Mouse (Mus musculus) cortical plate, adult 2 months (tissue): ENCODE results near the gene Vkorc1. TPM values are rescaled to one million over a fixed set of nuclear protein-coding genes. Genes with fewer than 3 reads are reported as not detected.
"Not testable (repeated sequence)": the region's sequence is repeated elsewhere in the genome, so short reads cannot be mapped to it uniquely, and the experiment has no call there.

Experiments used
- H3K27ac ChIP-seq: fragments of 200-500 bp; 2 replicates; pipeline ENCODE4 v1.5.1; 2012; ENCODE audit warnings: low read length, control low read depth, inconsistent platforms; ENCODE audit not compliant: insufficient read depth
- H3K4me1 ChIP-seq: fragments of 200-500 bp; 2 replicates; pipeline ENCODE4 v1.6.1; 2011; ENCODE audit warnings: low read length; ENCODE audit not compliant: control insufficient read depth, insufficient read depth
- H3K4me3 ChIP-seq: fragments of 200-500 bp; 2 replicates; pipeline ENCODE4 v1.5.1; 2011; ENCODE audit warnings: mild to moderate bottlenecking, low read length, control low read depth; ENCODE audit not compliant: insufficient read depth
- CTCF ChIP-seq: fragments of 200-500 bp; IDR thresholded peaks from 2 replicates; pipeline ENCODE4 v1.5.1; 2011; ENCODE audit warnings: mild to moderate bottlenecking, control low read depth, low read length; ENCODE audit not compliant: insufficient read depth; ENCODE audit errors: extremely low read depth
- POLR2A ChIP-seq: fragments of 200-500 bp; IDR thresholded peaks from 2 replicates; pipeline ENCODE4 v1.6.1; 2011; ENCODE audit warnings: mild to moderate bottlenecking, low read length, control low read depth; ENCODE audit not compliant: insufficient read depth; ENCODE audit errors: extremely low read depth
- polyA plus RNA-seq: library from polyadenylated mRNA; depleted of rRNA; stranded (reverse); fragments of >200 nt; gene quantifications from 2 replicates; pipeline ENCODE4 v1.2.3, GENCODE M21; 2012; rRNA removed

The Vkorc1 gene
- 56.8 and 67.0 TPM in 2 replicates for polyA plus RNA-seq

DNA sequence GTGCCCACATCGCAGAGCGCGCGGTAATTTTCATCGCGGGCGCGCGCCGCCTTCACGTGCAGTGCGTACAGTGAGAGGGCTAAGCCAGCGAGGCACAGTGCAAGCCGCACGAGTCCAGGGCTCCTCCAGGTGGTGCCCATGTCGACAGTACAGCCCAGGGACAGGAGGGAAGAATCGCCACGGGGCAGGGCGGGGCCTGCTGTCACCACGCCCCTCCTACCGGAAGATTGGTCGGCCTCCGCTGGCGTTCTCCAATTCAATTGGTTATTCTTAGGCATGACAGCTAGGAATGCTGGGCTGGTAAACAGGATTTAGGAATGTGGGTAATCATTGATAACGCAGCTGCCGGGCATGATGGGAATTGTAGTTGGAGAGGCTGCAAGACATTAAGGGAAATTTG is at the start of gene Vkorc1, which contains the start of gene Gm21974:
Vkorc1 (minus strand) TSS at position 176 of the 400 bp plus-strand sequence.
Gm21974 (minus strand) TSS at position 13 of the 400 bp plus-strand sequence.
- Histone ChIP-seq H3K4me1 (no peaks in the 10 kb centered on the region), H3K27ac (no peak within 1 kb of the TSS), H3K4me3 (peak within 1 kb of the TSS; percentile 55)
- TF ChIP-seq POLR2A, result peak; percentile 83; the same call in 1 of the 2 replicates
- peak; percentile 7; the same call in 1 of the 2 replicates for TF ChIP-seq CTCF

- no peak overlapping the region for H3K4me3 ChIP-seq
These were observed 49.2 kb upstream of the Vkorc1 start for GRCm38 (mm10) chr7:127944614-127945013.

GRCm38 (mm10) chr7:127942097-127942496 is 46.7 kb upstream of the Vkorc1 start:
- H3K4me1 ChIP-seq, H3K27ac ChIP-seq, H3K4me3 ChIP-seq: not testable (repeated sequence)

More at GRCm38 (mm10) chr7:127944614-127945013, 49.2 kb upstream of the Vkorc1 start:
- no peaks in the 10 kb centered on the region for H3K4me1 ChIP-seq
- no peak overlapping the region for H3K27ac ChIP-seq
- TF ChIP-seq CTCF (no peak), POLR2A (no peak)

- TF ChIP-seq POLR2A (no peak), CTCF (no peak)
- Histone ChIP-seq H3K4me3 (peak overlapping the region; percentile 72), H3K27ac (no peak overlapping the region), H3K4me1 (no peaks in the 10 kb centered on the region)
These were observed 40.9 kb upstream of the Vkorc1 start for GRCm38 (mm10) chr7:127936216-127936884.

DNA sequence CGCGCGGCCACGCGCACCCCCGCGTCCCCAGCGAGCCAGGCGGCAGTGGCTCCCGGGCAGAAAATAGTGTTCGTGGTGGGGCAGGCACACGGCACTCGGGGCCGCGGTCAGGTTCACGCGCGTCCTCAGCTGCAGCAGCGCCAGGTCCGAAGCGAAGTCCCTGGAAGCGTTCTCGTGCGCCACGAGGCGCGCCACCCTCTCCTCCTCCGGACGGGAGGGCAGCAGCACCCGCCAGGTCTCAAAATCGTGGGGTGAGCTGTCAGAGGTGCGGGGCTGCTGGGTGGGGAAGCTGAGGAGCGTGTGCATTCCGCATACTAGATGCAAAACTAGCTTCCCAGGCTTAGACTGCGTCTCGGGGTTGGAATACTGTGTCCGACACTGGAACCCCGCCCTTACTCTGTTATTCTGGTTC is 40.3 kb upstream of the Vkorc1 start:
- TF ChIP-seq CTCF, result no peak
- no peak for TF ChIP-seq POLR2A
- H3K4me3 ChIP-seq, result peak overlapping the region; percentile 72
- H3K27ac ChIP-seq, result peak overlapping the region; percentile 60
- no peaks in the 10 kb centered on the region for H3K4me1 ChIP-seq

DNA sequence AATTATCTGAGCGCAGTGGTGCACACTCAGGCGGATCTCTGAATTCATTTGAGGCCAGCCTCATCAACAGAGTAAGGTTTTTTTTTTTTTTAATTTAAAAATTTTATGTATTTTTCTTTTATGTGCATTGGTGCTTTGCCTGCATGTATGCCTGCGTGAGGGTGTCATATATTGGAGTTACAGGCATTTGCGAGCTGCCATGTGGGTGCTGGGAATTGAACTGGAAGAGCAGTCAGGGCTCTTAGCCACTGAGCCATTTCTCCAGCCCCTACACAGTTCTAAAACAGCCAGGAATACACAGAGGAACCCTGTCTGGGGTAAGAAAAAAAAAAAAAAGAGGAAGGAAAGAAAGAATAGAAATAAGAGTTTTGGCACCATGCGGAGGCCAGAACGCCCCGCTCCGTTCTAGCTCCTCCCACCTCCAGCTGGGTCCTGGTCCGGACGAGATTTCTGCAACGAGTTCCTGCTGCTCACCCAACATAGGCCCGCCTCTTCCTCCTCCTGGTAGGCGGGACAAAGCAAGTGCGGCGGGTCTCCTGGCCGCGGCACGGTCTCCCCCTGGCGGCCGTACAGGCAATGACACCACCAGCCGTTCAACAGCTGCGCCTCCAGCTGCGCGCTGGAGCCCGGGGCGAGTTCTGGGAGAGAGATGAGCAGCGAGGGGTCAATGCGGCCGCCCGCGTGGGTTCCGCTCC is 39.8 kb upstream of the Vkorc1 start:
- Histone ChIP-seq H3K4me3 (peak overlapping the region; percentile 72), H3K27ac (peak overlapping the region; percentile 60), H3K4me1 (no peaks in the 10 kb centered on the region)
- TF ChIP-seq CTCF (peak; percentile 67), POLR2A (peak; percentile 79; the same call in 1 of the 2 replicates)

DNA sequence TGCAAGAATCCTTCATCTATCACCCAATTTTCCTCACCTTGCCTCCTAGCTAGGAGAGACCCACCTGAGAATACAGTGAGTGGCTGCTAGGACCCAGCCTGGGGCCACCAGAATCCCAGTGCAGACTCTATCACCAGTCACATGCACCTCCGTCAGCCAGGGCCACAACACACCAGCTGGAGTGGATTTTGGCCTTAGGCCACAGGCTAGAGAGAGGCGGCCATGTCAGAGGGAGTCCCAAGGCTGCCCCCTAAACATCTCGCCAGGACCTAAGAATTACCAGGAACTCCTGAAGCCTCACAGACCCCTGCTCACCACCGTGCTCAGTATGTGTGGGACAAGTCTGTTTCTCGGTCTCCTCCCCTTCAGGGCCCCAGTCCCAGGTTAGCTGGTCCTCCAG is 38.7 kb upstream of the Vkorc1 start:
- no peak for TF ChIP-seq CTCF
- Histone ChIP-seq H3K27ac (no peak overlapping the region), H3K4me3 (no peak overlapping the region), H3K4me1 (no peaks in the 10 kb centered on the region)

DNA sequence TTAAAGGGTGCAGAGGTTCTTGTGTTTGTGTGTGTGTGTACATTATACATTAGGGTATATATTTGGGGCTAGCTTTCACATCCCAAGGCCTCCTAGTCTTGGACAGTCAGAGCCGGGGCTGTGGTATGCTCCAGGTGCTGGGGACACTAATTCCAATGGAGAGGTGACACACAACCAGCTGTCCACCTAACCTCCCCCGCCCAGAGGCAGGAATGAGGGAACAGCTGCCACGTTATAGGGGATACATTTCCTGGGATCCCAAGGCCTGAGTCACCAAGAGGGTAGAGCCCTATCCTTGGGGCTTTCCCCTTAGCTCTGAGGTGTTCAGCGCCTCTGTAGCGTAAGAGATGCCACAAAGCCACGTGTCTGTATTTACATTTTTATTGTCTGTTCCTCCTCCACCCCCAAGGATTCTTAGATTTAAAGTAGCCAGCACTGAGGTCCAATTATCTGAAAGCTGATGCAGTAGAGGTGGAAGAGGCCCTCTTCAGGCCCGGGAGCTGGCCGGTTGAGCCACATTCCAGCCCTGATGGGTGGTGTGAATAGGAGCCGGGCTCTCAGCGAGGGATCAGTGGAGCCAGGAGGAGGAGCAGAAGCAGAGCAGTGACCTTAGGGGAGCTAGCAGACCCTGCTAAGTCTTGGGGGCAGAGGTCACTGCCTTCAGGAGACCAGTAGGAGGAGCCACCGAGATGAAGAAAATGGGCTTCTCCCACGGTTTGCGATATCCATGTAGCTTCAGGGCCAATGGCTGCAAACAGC is 37.0 kb upstream of the Vkorc1 start:
- no peak overlapping the region for H3K4me3 ChIP-seq
- TF ChIP-seq CTCF (no peak), POLR2A (no peak)

DNA sequence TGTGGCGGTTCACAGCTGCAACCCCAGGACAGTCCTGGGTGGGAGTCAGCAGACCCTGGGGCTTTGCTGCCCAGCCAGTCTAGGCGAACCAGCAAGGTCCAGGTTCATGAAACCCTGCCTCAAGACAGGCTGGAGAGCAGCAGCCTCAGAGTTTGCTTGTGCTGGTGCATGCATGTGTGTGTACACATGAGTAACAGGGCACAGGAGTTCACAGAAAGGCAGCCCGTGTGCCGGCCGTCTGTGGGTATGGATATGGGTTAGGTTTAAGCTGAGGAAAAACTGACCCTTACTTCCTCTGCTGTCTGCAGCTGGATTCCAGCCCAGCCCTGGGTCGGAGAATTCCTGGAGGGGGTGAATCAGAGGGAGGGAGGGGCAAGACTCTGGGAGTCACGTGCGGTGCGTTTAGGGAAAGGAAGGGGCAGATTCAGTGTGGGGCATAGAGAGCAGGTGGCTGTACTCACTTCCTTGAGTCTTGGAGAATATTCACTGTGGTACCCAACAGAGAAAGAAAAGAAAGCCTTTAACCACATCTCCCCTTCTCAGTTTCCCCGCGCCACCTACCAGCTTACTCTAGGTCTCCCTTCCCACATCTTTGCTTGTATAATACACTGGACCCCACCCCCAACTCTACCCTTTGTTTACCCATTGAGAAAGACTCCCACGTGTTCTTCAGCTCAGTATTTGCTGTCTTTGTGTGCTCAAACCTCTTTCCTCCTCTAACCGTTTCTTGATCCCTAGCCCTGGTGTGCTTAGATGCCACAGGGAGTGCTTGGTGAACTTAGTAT is 36.1 kb upstream of the Vkorc1 start:
- H3K27ac ChIP-seq, result no peak overlapping the region
- no peak for TF ChIP-seq CTCF
- TF ChIP-seq POLR2A, result no peak
- no peak overlapping the region for H3K4me3 ChIP-seq
- no peaks in the 10 kb centered on the region for H3K4me1 ChIP-seq

More for the DNA sequence above, 37.0 kb upstream of the Vkorc1 start:
- Histone ChIP-seq H3K4me1 (no peaks in the 10 kb centered on the region), H3K27ac (no peak overlapping the region)
